Mouse (Mus musculus): Measurements from ENCODE around the gene Bcas3. TPM values are rescaled to one million over a fixed set of nuclear protein-coding genes. Genes with fewer than 3 reads are reported as not detected.

Gene Bcas3
- polyA plus RNA-seq, 1 experiment from 2014 or later = 31.5 TPM

GRCm38 (mm10) chr11:85734317-85735211, 381.6 kb downstream of the Bcas3 start:
- no peak for DNase-seq (ENCODE audit: low spot score)
- Histone ChIP-seq H3K4me1 (replicated peaks; ENCODE audit: insufficient read depth, low read length) (no peaks in the 10 kb centered on the region), H3K4me2 (ENCODE audit: low read length) (no peak overlapping the region), H3K27me3 (ENCODE audit: insufficient read depth, low read length) (no peaks in the 10 kb centered on the region), H3K9me3 (replicated peaks; ENCODE audit: low read length) (no peaks in the 10 kb centered on the region), H3K9ac (ENCODE audit: low read depth, low read length) (no peak overlapping the region), H3K27ac (no peak overlapping the region), H3K36me3 (ENCODE audit: insufficient read depth, low read length) (no peaks in the 10 kb centered on the region), H3K4me3 (replicated peaks; ENCODE audit: low read depth, low read length) (no peak overlapping the region)
- no peak for ATAC-seq (replicated peaks; ENCODE audit: low FRiP score, low read depth)
- WGBS = 69% methylated on average over 7 of the region's 7 CpGs
- no peak for TF ChIP-seq CTCF (IDR thresholded peaks at IDR 0.05; ENCODE audit: low read depth)

GRCm38 (mm10) chr11:85737227-85737626, 384.3 kb downstream of the Bcas3 start:
- TF ChIP-seq CTCF (IDR thresholded peaks at IDR 0.05; ENCODE audit: low read depth) = no peak
- H3K4me2 ChIP-seq (ENCODE audit: low read length) = no peak overlapping the region
- H3K9ac ChIP-seq (ENCODE audit: low read depth, low read length) = no peak overlapping the region
- peaks cover 8% of the 10 kb centered on the region; the same call in 1 of the 2 replicates for H3K4me1 ChIP-seq (replicated peaks; ENCODE audit: insufficient read depth, low read length)
- no peak for ATAC-seq (replicated peaks; ENCODE audit: low FRiP score, low read depth)
- no peak overlapping the region for H3K4me3 ChIP-seq (replicated peaks; ENCODE audit: low read depth, low read length)
- no peaks in the 10 kb centered on the region for H3K27me3 ChIP-seq (ENCODE audit: insufficient read depth, low read length)
- H3K9me3 ChIP-seq (replicated peaks; ENCODE audit: low read length) = no peaks in the 10 kb centered on the region
- 22% methylated on average over 9 of the region's 9 CpGs for WGBS
- H3K36me3 ChIP-seq (ENCODE audit: insufficient read depth, low read length) = no peaks in the 10 kb centered on the region
- DNase-seq (ENCODE audit: low spot score) = peak; percentile 88
- no peak overlapping the region; the same call in 1 of the 2 replicates for H3K27ac ChIP-seq

DNA sequence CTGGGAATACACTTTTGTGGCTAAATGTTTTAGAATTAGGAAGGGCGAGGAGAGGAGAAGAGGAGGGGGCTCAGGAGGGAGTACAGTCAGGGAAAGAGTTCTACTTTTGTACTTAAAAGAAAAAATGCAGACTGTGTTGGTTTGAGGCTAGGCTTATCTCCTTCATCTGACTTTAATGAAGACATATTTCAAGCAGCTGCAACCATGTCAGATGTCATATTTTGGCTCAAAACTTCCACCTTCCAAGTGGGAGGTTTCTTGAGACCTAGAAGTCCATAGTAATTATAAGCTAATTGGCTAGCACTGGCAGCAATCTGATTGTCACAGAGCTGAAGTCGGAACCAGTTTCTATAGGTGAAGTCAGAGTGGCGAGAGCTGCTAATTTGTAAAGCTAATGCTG, 384.9 kb downstream of the Bcas3 start:
- DNase-seq (ENCODE audit: low spot score) = peak; percentile 70
- H3K9me3 ChIP-seq (replicated peaks; ENCODE audit: low read length) = no peaks in the 10 kb centered on the region
- H3K4me2 ChIP-seq (ENCODE audit: low read length) = no peak overlapping the region
- H3K27ac ChIP-seq = peak overlapping the region; percentile 58; the same call in 1 of the 2 replicates
- no peak overlapping the region for H3K4me3 ChIP-seq (replicated peaks; ENCODE audit: low read depth, low read length)
- WGBS = 53% methylated on average over 3 of the region's 3 CpGs
- no peak for TF ChIP-seq CTCF (IDR thresholded peaks at IDR 0.05; ENCODE audit: low read depth)
- H3K27me3 ChIP-seq (ENCODE audit: insufficient read depth, low read length) = no peaks in the 10 kb centered on the region
- H3K36me3 ChIP-seq (ENCODE audit: insufficient read depth, low read length) = no peaks in the 10 kb centered on the region
- ATAC-seq (replicated peaks; ENCODE audit: low FRiP score, low read depth) = no peak
- H3K9ac ChIP-seq (ENCODE audit: low read depth, low read length) = no peak overlapping the region
- peaks cover 8% of the 10 kb centered on the region; the same call in 1 of the 2 replicates for H3K4me1 ChIP-seq (replicated peaks; ENCODE audit: insufficient read depth, low read length)

DNA sequence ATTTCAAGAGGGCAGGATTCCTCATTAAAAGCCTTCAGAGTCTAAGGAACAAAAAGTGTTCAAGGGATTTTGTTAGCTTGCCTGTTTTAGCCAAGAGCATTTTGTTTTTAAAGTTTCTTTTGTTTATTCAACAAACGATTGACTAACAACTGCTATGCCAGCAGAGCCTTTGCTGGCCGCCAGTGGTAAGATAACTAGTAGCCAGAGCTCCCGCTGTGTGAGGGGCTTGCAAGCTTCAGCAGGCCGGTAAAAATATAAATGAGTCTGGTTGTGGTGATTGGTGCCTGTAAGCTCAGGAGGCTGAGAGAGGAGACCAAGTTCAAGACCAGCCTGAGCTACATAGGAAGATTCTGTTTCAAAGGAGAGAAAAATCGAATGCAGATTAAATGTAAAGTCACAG, 385.6 kb downstream of the Bcas3 start:
- ATAC-seq (replicated peaks; ENCODE audit: low FRiP score, low read depth) (no peak), DNase-seq (ENCODE audit: low spot score) (no peak)
- no peaks in the 10 kb centered on the region for H3K27me3 ChIP-seq (ENCODE audit: insufficient read depth, low read length)
- no peaks in the 10 kb centered on the region for H3K36me3 ChIP-seq (ENCODE audit: insufficient read depth, low read length)
- H3K9ac ChIP-seq (ENCODE audit: low read depth, low read length) = no peak overlapping the region
- peaks cover 8% of the 10 kb centered on the region; the same call in 1 of the 2 replicates for H3K4me1 ChIP-seq (replicated peaks; ENCODE audit: insufficient read depth, low read length)
- H3K4me2 ChIP-seq (ENCODE audit: low read length) = no peak overlapping the region
- WGBS = 53% methylated on average over 5 of the region's 5 CpGs
- no peaks in the 10 kb centered on the region for H3K9me3 ChIP-seq (replicated peaks; ENCODE audit: low read length)
- no peak for TF ChIP-seq CTCF (IDR thresholded peaks at IDR 0.05; ENCODE audit: low read depth)
- 0 out of 2 replicates have a peak overlapping the region, but pooled peaks have one; percentile 58 for H3K27ac ChIP-seq
- H3K4me3 ChIP-seq (replicated peaks; ENCODE audit: low read depth, low read length) = no peak overlapping the region

GRCm38 (mm10) chr11:85739266-85739977, 386.5 kb downstream of the Bcas3 start:
- H3K27ac ChIP-seq = 0 out of 2 replicates have a peak overlapping the region, but pooled peaks have one; percentile 37
- WGBS = 42% methylated on average over 6 of the region's 6 CpGs
- DNase-seq (ENCODE audit: low spot score) = peak; percentile 72
- H3K9ac ChIP-seq (ENCODE audit: low read depth, low read length) = no peak overlapping the region
- ATAC-seq (replicated peaks; ENCODE audit: low FRiP score, low read depth) = no peak
- no peak overlapping the region for H3K4me3 ChIP-seq (replicated peaks; ENCODE audit: low read depth, low read length)
- H3K27me3 ChIP-seq (ENCODE audit: insufficient read depth, low read length) = no peaks in the 10 kb centered on the region
- H3K4me2 ChIP-seq (ENCODE audit: low read length) = no peak overlapping the region
- H3K4me1 ChIP-seq (replicated peaks; ENCODE audit: insufficient read depth, low read length) = peaks cover 8% of the 10 kb centered on the region; the same call in 1 of the 2 replicates
- no peak for TF ChIP-seq CTCF (IDR thresholded peaks at IDR 0.05; ENCODE audit: low read depth)
- no peaks in the 10 kb centered on the region for H3K36me3 ChIP-seq (ENCODE audit: insufficient read depth, low read length)
- H3K9me3 ChIP-seq (replicated peaks; ENCODE audit: low read length) = no peaks in the 10 kb centered on the region

DNA sequence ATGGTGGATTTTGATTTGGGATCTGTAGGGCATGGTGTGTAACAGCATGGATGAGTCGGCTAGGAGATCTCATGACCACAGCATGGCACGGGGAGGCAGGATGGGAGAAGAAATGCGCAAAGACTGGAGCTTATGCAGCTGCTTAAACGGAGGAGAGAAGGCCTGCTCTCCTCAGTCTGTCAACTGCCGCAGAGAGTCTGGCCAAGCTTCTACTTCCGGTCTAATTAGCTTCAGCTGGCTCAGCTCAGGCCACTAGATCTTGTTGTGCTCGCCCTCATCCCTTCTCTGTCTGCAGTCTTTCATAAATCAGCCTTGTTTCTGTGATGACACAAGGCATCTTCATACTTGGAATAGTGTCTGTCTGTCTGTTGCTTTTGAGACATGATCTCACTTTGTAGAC, 393.4 kb downstream of the Bcas3 start:
- Histone ChIP-seq H3K4me1 (replicated peaks; ENCODE audit: insufficient read depth, low read length) (no peaks in the 10 kb centered on the region), H3K9me3 (replicated peaks; ENCODE audit: low read length) (no peaks in the 10 kb centered on the region), H3K9ac (ENCODE audit: low read depth, low read length) (no peak overlapping the region), H3K27ac (no peak overlapping the region), H3K36me3 (ENCODE audit: insufficient read depth, low read length) (no peaks in the 10 kb centered on the region), H3K27me3 (ENCODE audit: insufficient read depth, low read length) (no peaks in the 10 kb centered on the region), H3K4me2 (ENCODE audit: low read length) (no peak overlapping the region), H3K4me3 (replicated peaks; ENCODE audit: low read depth, low read length) (no peak overlapping the region)
- no peak for TF ChIP-seq CTCF (IDR thresholded peaks at IDR 0.05; ENCODE audit: low read depth)
- ATAC-seq (replicated peaks; ENCODE audit: low FRiP score, low read depth) (no peak), DNase-seq (ENCODE audit: low spot score) (peak; percentile 58)
- WGBS = 67% methylated on average over 7 of the region's 7 CpGs
